Comparison of ENCODE assay signal across 23 mouse cellular contexts in genomic region chr6:40645701-40646100, GRCm38 (mm10). TPM values are rescaled to one million over a fixed set of nuclear protein-coding genes. Genes with fewer than 3 reads are reported as not detected.
DNase-seq lines count a peak whose midpoint lies in the region; ATAC-seq and TF ChIP-seq lines count a peak whose summit lies in the region.
"Had no signal": no experiment of that assay in that cellular context is flagged by ENCODE, and none has a peak within 500 bp of the region (broad histone marks: within the 10 kb centered on the region; RNA-seq: fewer than 3 reads in every experiment).

No protein-coding gene starts in this region.

- ATAC-seq in forebrain, embryonic 14.5 days = no peak
- ATAC-seq in forebrain, embryonic 15.5 days (replicated peaks) = no peak
- ATAC-seq: forebrain, embryonic 13.5 days had no signal

- H3K9ac ChIP-seq in forebrain, embryonic 14.5 days (ENCODE audit: low read length) = no peak overlapping the region
- H3K9ac ChIP-seq in forebrain, embryonic 15.5 days (replicated peaks) = no peak overlapping the region
- H3K9ac ChIP-seq: embryonic facial prominence, embryonic 12.5 days; forebrain, embryonic 13.5 days had no signal

- H3K4me2 ChIP-seq in forebrain, embryonic 14.5 days (ENCODE audit: low read length) = no peak overlapping the region
- no peak overlapping the region for H3K4me2 ChIP-seq in forebrain, embryonic 15.5 days (replicated peaks)
- H3K4me2 ChIP-seq: embryonic facial prominence, embryonic 12.5 days; forebrain, embryonic 13.5 days had no signal

- 62% methylated on average over 8 of the region's 8 CpGs for WGBS in forebrain, embryonic 14.5 days
- 56% methylated on average over 8 of the region's 8 CpGs for WGBS in forebrain, embryonic 15.5 days

- intact Hi-C loops in heart, postnatal 14 days (cut with DNase I) = no loop called here

- H3K36me3 ChIP-seq in forebrain, embryonic 14.5 days (ENCODE audit: control insufficient read depth, insufficient read depth, low read length) = no peaks in the 10 kb centered on the region
- no peaks in the 10 kb centered on the region for H3K36me3 ChIP-seq in forebrain, embryonic 15.5 days
- H3K36me3 ChIP-seq: embryonic facial prominence, embryonic 10.5 days; embryonic facial prominence, embryonic 12.5 days had no signal

- no peak overlapping the region for H3K4me3 ChIP-seq in forebrain, embryonic 14.5 days (ENCODE audit: low read depth, low read length)
- H3K4me3 ChIP-seq in forebrain, embryonic 15.5 days = no peak overlapping the region
- H3K4me3 ChIP-seq: embryonic facial prominence, embryonic 10.5 days; embryonic facial prominence, embryonic 12.5 days; forebrain, embryonic 13.5 days had no signal

- no peak for TF ChIP-seq POLR2A in brain, embryonic 14.5 days (IDR thresholded peaks at IDR 0.05; ENCODE audit: borderline replicate concordance, extremely low read depth, insufficient read depth, insufficient read length, poor library complexity, severe bottlenecking)

- peak; percentile 0 for DNase-seq in forebrain, embryonic 14.5 days (ENCODE audit: low spot score)
- DNase-seq in heart, adult 11 months = peak; percentile 25
- DNase-seq in heart, postnatal 14 days = no peak
- DNase-seq in brain, embryonic 14.5 days (ENCODE audit: low read depth) = peak; percentile 6
- DNase-seq: adrenal gland, adult 2 months; adrenal gland, postnatal 10 days; adrenal gland, postnatal 25 days; cerebellum, adult 11-12 months; cerebellum, adult 2 months; cerebellum, adult 9-10 months; cerebellum, postnatal 10 days; cerebellum, postnatal 25 days had no signal

- H3K27me3 ChIP-seq in forebrain, embryonic 14.5 days (replicated peaks; ENCODE audit: control insufficient read depth, insufficient read depth, low read length) = no peaks in the 10 kb centered on the region
- no peaks in the 10 kb centered on the region for H3K27me3 ChIP-seq in forebrain, embryonic 15.5 days
- H3K27me3 ChIP-seq: embryonic facial prominence, embryonic 12.5 days; forebrain, embryonic 13.5 days had no signal

- H3K4me1 ChIP-seq in forebrain, embryonic 14.5 days (ENCODE audit: control insufficient read depth, insufficient read depth, low read length) = no peaks in the 10 kb centered on the region
- no peaks in the 10 kb centered on the region for H3K4me1 ChIP-seq in forebrain, embryonic 15.5 days
- H3K4me1 ChIP-seq: embryonic facial prominence, embryonic 10.5 days; embryonic facial prominence, embryonic 12.5 days; forebrain, embryonic 13.5 days had no signal

- no peak for TF ChIP-seq CTCF in brain, embryonic 14.5 days (IDR thresholded peaks at IDR 0.05; ENCODE audit: borderline replicate concordance, extremely low read depth, insufficient read depth, insufficient read length)

- H3K27ac ChIP-seq in forebrain, embryonic 14.5 days (ENCODE audit: low read depth, low read length) = no peak overlapping the region
- H3K27ac ChIP-seq in forebrain, embryonic 15.5 days (replicated peaks) = no peak overlapping the region
- H3K27ac ChIP-seq: embryonic facial prominence, embryonic 10.5 days; embryonic facial prominence, embryonic 12.5 days; forebrain, embryonic 13.5 days had no signal

- no peaks in the 10 kb centered on the region for H3K9me3 ChIP-seq in forebrain, embryonic 14.5 days (replicated peaks; ENCODE audit: control insufficient read depth, low read length)
- no peaks in the 10 kb centered on the region for H3K9me3 ChIP-seq in forebrain, embryonic 15.5 days
- H3K9me3 ChIP-seq: embryonic facial prominence, embryonic 10.5 days; embryonic facial prominence, embryonic 12.5 days; forebrain, embryonic 13.5 days had no signal

RNA-seq across cellular contexts. Expression of gene Mgam, which starts 17.1 kb away (rescaled TPM):
- 0.17 TPM in 1 of 2 replicates, not detected in the other for polyA plus RNA-seq in forebrain, embryonic 14.5 days (2014; fragmentation: Nextera tagmentation; extraction: Ambion mirVana)
- polyA plus RNA-seq in forebrain, embryonic 15.5 days (2015; fragmentation: Nextera tagmentation; extraction: Ambion mirVana) = not detected in 2 replicates
- under 1 TPM; 0.38 to 0.68 TPM for total RNA-seq in heart, postnatal 14 days (2021)
- 0.03 and 0.10 TPM in 2 replicates for polyA plus RNA-seq in brain, embryonic 14.5 days (2012; rRNA removed)
- total RNA-seq: MEL had no signal

RNA-seq across cellular contexts. Expression of gene Tas2r138, which starts 32.6 kb away (rescaled TPM):
- polyA plus RNA-seq in forebrain, embryonic 14.5 days (2014; fragmentation: Nextera tagmentation; extraction: Ambion mirVana) = not detected in 2 replicates
- polyA plus RNA-seq in forebrain, embryonic 15.5 days (2015; fragmentation: Nextera tagmentation; extraction: Ambion mirVana) = not detected in 2 replicates
- total RNA-seq in heart, postnatal 14 days (2021) = not detected
- polyA plus RNA-seq in brain, embryonic 14.5 days (2012; rRNA removed) = not detected in 2 replicates
- total RNA-seq: adrenal gland, adult 2 months; adrenal gland, postnatal 10 days; adrenal gland, postnatal 25 days; adrenal gland, postnatal 4 days; ES-E14; MEL had no signal
- polyA plus RNA-seq: adrenal gland, adult 2 months; C2C12; cerebellum, adult 2 months; cortical plate, adult 2 months; embryonic facial prominence, embryonic 10.5 days; embryonic facial prominence, embryonic 12.5 days; embryonic facial prominence, embryonic 14.5 days; forebrain, embryonic 11.5 days; forebrain, embryonic 13.5 days had no signal

Comparison
In these comparisons a context has a peak if more than half of its experiments do, and no peak if none do; other contexts are left out.
1. DNase-seq: peak in forebrain, embryonic 14.5 days (single experiment), heart, adult 11 months (single experiment) and brain, embryonic 14.5 days (single experiment); none in heart, postnatal 14 days (0 of 2).